Mouse (Mus musculus): ENCODE data around the gene Pcgf3.

DNA sequence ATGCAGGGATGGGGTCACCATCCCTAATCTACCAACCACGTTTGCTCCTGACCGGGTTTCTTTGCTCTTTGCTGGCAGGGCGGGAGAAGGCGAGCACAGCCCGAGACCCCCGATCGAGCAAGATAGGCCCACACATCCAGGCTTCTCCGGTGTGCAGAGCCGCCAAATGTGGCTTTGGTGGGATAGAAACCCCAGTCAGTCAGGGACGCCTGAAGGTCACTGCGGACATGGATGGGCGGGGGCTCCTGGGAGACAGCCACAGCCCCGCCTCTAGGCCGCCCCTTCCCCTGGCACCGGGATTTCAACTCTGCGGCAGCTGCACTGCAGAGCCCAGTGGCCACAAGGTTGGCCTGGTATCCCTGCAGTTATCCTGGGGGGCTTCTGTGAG, 89.2 kb downstream of the Pcgf3 start:
- TF ChIP-seq CTCF (IDR thresholded peaks at IDR 0.05; ENCODE audit: low read depth) = no peak
- TF ChIP-seq EP300 (optimal IDR thresholded peaks at IDR 0.05) = no peak
